Mouse (Mus musculus) cerebellum, adult 2 months (tissue): ENCODE measurements around the gene Hcfc1r1.

Experiments used
- CTCF ChIP-seq: fragments of 200-500 bp; IDR thresholded peaks from 2 replicates; pipeline ENCODE4 v1.5.1; 2011; ENCODE audit warnings: low read depth, mild to moderate bottlenecking, control low read depth, low read length, moderate library complexity, borderline replicate concordance; ENCODE audit not compliant: insufficient read depth
- POLR2A ChIP-seq: fragments of 200-500 bp; IDR thresholded peaks from 2 replicates; pipeline ENCODE4 v1.6.1; 2011; ENCODE audit warnings: low read length, control low read depth, borderline replicate concordance; ENCODE audit not compliant: insufficient read depth

- TF ChIP-seq POLR2A (no peak), CTCF (no peak)
Observed at GRCm38 (mm10) chr17:23665511-23665910, 7.9 kb upstream of the Hcfc1r1 start.
